Mouse (Mus musculus) effector memory CD4-positive, alpha-beta T cell, adult 7 months (primary cell): ENCODE results near the gene Tas2r115. TPM values are rescaled to one million over a fixed set of nuclear protein-coding genes. Genes with fewer than 3 reads are reported as not detected.

Experiments used
- polyA plus RNA-seq: library from polyadenylated mRNA; unstranded; fragments of 100-300 nt; shearing (Covaris generic); gene quantifications from one replicate; pipeline ENCODE4 v1.2.1, GENCODE M21; 2017

Gene Tas2r115
- not detected for polyA plus RNA-seq

DNA sequence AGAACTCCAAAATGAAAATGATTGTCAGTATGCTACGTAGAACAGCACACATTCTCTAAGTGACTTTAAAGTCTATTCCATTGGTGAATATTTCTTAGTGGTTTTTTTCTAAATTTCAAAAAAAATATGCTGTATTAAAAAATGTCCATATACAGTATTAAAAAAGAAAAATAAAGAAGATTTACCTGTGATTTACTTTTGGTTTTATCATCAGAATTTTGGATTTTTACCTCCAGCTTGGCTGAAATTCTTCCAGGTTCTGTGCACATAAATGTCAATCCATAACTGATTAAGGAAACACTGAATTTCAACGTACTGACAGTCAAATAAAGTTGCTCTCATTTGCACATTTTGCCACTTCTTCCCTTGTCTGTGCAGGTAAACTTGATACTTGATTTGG is at the start of gene Tas2r115:
Gene Tas2r115, minus strand, starts transcription at position 101 of the 400 bp plus-strand sequence.

DNA sequence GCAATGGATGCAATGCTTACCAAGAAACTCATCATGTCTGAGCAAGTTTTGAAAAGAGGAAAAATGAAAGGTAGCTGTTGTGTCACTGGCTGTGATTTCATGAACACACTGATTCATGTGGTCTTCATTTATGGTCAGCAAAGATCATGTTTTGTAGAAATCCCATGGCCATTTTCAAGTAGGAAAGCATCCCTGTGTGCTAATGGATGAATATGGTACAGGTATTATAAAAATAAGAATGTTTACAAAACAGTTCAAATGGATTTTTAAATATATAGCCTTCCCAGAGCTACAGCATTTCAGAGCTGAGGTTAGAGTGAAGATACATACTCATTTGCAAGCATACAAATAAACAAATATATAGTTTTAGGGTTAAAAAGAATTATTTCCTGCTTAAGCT is 40.2 kb upstream of the Tas2r115 start, which contains the start of gene Tas2r136:
Gene Tas2r136, minus strand, starts transcription at position 101 of the 400 bp plus-strand sequence.

GRCm38 (mm10) chr6:132761831-132762230 is 24.0 kb upstream of the Tas2r115 start, which contains the start of gene Tas2r102:
TSS of gene Tas2r102 (plus strand) at chr6:132762131.

DNA sequence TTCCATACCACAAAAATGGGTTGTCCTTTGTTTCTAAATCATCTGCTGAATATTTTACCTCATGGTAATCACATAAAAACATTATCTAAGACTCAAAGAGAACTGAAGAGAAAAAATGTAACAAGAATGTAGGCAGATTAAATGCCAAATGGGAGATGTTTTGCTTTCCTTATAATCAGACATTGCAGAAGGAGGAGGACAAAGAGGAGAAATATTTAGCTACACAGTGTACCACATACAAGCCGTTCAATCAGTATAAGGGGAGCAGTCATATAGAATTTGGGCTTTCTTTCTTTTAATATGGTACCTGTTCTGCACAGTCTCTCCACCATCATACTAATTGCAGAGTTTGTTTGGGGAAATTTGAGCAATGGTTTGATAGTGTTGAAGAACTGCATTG is 16.6 kb upstream of the Tas2r115 start, which contains the start of gene Tas2r124:
Gene Tas2r124, plus strand, starts transcription at position 301 of the 400 bp plus-strand sequence.

DNA sequence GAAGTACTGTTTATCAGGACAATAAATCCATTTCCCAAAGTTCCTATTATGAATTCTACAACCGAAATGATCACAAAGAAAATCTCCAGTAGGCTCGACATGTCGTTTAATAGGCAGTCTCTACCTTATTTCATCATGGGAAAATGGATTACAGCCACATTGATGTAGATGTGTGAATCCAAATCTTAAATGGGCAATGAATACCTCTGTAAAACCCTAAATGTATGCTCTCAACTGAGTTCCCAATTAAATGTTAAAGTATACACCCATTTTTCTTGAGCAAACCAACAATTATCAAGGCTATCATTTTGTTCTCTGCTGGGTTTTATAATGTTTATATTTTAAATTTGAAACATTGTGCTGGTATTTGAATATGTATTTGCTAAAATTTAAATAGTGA is 26.0 kb downstream of the Tas2r115 start, which contains the start of gene Tas2r122:
Gene Tas2r122, minus strand, starts transcription at position 101 of the 400 bp plus-strand sequence.

DNA sequence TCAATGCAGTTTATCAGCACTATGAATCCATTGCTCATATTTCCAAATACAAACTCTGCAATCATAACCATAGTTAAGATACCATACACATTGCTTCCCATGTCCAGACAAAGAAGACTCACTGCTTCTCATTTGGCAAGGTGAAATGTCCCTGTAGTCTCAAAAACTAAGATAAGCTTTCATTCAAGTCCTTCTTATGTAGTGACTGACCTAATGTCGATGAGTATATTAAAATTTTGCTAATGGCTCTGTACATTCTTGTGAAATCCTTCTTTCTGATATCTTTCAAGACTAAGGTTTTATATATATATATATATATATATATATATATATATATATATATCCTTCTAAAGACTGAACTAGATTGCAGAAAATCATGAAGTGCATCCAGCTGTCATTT is 36.9 kb downstream of the Tas2r115 start, which contains the start of gene Tas2r121:
Gene Tas2r121, minus strand, starts transcription at position 101 of the 400 bp plus-strand sequence.

Other genes starting within 250 kb of the Tas2r115 start
- gene Prh1, start 168.2 kb downstream of the Tas2r115 start, polyA plus RNA-seq, result not detected
- not detected for gene Prp2, start 142.1 kb downstream of the Tas2r115 start, polyA plus RNA-seq
- gene A630073D07Rik, start 86.5 kb downstream of the Tas2r115 start, polyA plus RNA-seq, result not detected
- not detected for gene Tas2r120, start 81.1 kb downstream of the Tas2r115 start, polyA plus RNA-seq
- gene Tas2r121, start 37.0 kb downstream of the Tas2r115 start, polyA plus RNA-seq, result not detected
- not detected for gene Tas2r122, start 26.1 kb downstream of the Tas2r115 start, polyA plus RNA-seq
- gene Tas2r124, start 16.7 kb upstream of the Tas2r115 start, polyA plus RNA-seq, result not detected
- gene Tas2r102, start 24.1 kb upstream of the Tas2r115 start, polyA plus RNA-seq, result not detected
- gene Tas2r136, start 40.1 kb upstream of the Tas2r115 start, polyA plus RNA-seq, result not detected
- gene Tas2r117, start 64.8 kb upstream of the Tas2r115 start, polyA plus RNA-seq, result not detected
- not detected for gene Tas2r123, start 109.1 kb upstream of the Tas2r115 start, polyA plus RNA-seq
- not detected for gene Tas2r116, start 117.4 kb upstream of the Tas2r115 start, polyA plus RNA-seq
- gene Tas2r110, start 130.0 kb upstream of the Tas2r115 start, polyA plus RNA-seq, result not detected
- gene Tas2r113, start 155.0 kb upstream of the Tas2r115 start, polyA plus RNA-seq, result not detected
- gene Tas2r125, start 171.6 kb upstream of the Tas2r115 start, polyA plus RNA-seq, result not detected
- not detected for gene Tas2r129, start 213.1 kb upstream of the Tas2r115 start, polyA plus RNA-seq
- gene Tas2r131, start 219.9 kb upstream of the Tas2r115 start, polyA plus RNA-seq, result not detected
- not detected for gene Tas2r109, start 242.9 kb upstream of the Tas2r115 start, polyA plus RNA-seq